Mouse (Mus musculus): ENCODE results near the gene Myh6. TPM values are rescaled to one million over a fixed set of nuclear protein-coding genes. Genes with fewer than 3 reads are reported as not detected.

Gene Myh6
- polyA plus RNA-seq, 2 experiments, result 2.1 to 7.3 TPM

GRCm38 (mm10) chr14:54968344-54968743 lies 1.6 kb upstream of the Myh6 start:
- DNase-seq (ENCODE audit: low spot score), result no peak
- Histone ChIP-seq H3K9me3 (ENCODE audit: control insufficient read depth, low read length) (no peaks in the 10 kb centered on the region), H3K27ac (replicated peaks; ENCODE audit: low read depth, low read length) (no peak overlapping the region), H3K36me3 (ENCODE audit: control insufficient read depth, insufficient read depth, low read length) (no peaks in the 10 kb centered on the region), H3K27me3 (ENCODE audit: control insufficient read depth, insufficient read depth, low read length) (no peaks in the 10 kb centered on the region), H3K9ac (ENCODE audit: low read depth, low read length, severe bottlenecking) (no peak overlapping the region), H3K4me1 (ENCODE audit: control insufficient read depth, insufficient read depth, low read length) (no peaks in the 10 kb centered on the region), H3K4me2 (replicated peaks; ENCODE audit: low read depth, low read length, severe bottlenecking) (no peak overlapping the region), H3K4me3 (replicated peaks; ENCODE audit: low read length) (no peak overlapping the region)
- TF ChIP-seq POLR2A (IDR thresholded peaks at IDR 0.05; ENCODE audit: borderline replicate concordance, extremely low read depth, insufficient read depth, insufficient read length), result no peak
- ATAC-seq (ENCODE audit: low FRiP score, low read depth), result no peak

GRCm38 (mm10) chr14:54967874-54968273 lies 1.1 kb upstream of the Myh6 start:
- Histone ChIP-seq H3K36me3 (ENCODE audit: control insufficient read depth, insufficient read depth, low read length) (no peaks in the 10 kb centered on the region), H3K4me3 (replicated peaks; ENCODE audit: low read length) (no peak overlapping the region), H3K9ac (ENCODE audit: low read depth, low read length, severe bottlenecking) (no peak overlapping the region), H3K9me3 (ENCODE audit: control insufficient read depth, low read length) (no peaks in the 10 kb centered on the region), H3K4me1 (ENCODE audit: control insufficient read depth, insufficient read depth, low read length) (no peaks in the 10 kb centered on the region), H3K4me2 (replicated peaks; ENCODE audit: low read depth, low read length, severe bottlenecking) (no peak overlapping the region), H3K27me3 (ENCODE audit: control insufficient read depth, insufficient read depth, low read length) (no peaks in the 10 kb centered on the region), H3K27ac (replicated peaks; ENCODE audit: low read depth, low read length) (no peak overlapping the region)
- WGBS, result 89% methylated on average over 3 of the region's 3 CpGs
- TF ChIP-seq POLR2A (IDR thresholded peaks at IDR 0.05; ENCODE audit: borderline replicate concordance, extremely low read depth, insufficient read depth, insufficient read length), result no peak
- ATAC-seq (ENCODE audit: low FRiP score, low read depth), result no peak
- DNase-seq (ENCODE audit: low spot score), result no peak

- Histone ChIP-seq H3K36me3 (ENCODE audit: control insufficient read depth, insufficient read depth, low read length) (no peaks in the 10 kb centered on the region), H3K4me2 (replicated peaks; ENCODE audit: low read depth, low read length, severe bottlenecking) (no peak overlapping the region), H3K27me3 (ENCODE audit: control insufficient read depth, insufficient read depth, low read length) (no peaks in the 10 kb centered on the region), H3K9ac (ENCODE audit: low read depth, low read length, severe bottlenecking) (no peak overlapping the region), H3K4me3 (replicated peaks; ENCODE audit: low read length) (no peak overlapping the region), H3K4me1 (ENCODE audit: control insufficient read depth, insufficient read depth, low read length) (no peaks in the 10 kb centered on the region), H3K27ac (replicated peaks; ENCODE audit: low read depth, low read length) (no peak overlapping the region), H3K9me3 (ENCODE audit: control insufficient read depth, low read length) (no peaks in the 10 kb centered on the region)
- DNase-seq (ENCODE audit: low spot score), result no peak
- ATAC-seq (ENCODE audit: low FRiP score, low read depth), result no peak
- WGBS, result 43% methylated on average over 6 of the region's 6 CpGs
- TF ChIP-seq POLR2A (IDR thresholded peaks at IDR 0.05; ENCODE audit: borderline replicate concordance, extremely low read depth, insufficient read depth, insufficient read length), result no peak
These were observed 1.1 kb downstream of the Myh6 start for GRCm38 (mm10) chr14:54965631-54966030.

DNA sequence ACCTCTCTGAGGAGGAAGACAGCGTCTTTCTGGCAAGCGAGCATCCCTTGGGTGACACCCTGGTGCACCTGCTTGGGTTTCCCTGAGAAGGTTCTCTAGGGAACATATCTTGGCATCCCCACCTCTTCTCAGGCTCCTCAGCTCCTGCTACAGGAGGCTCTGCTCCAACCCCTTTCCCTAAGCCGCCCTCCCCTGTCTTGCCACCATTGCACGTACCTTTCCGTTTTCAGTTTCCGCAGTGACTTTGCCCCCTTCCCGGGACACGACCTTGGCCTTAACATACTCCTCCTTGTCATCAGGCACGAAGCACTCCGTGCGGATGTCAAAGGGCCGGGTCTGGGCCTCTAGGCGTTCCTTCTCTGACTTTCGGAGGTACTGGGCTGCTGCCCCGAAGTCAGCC lies 1.7 kb downstream of the Myh6 start:
- no peak for TF ChIP-seq POLR2A (IDR thresholded peaks at IDR 0.05; ENCODE audit: borderline replicate concordance, extremely low read depth, insufficient read depth, insufficient read length)
- ATAC-seq (ENCODE audit: low FRiP score, low read depth) (no peak), DNase-seq (ENCODE audit: low spot score) (no peak)
- no peak overlapping the region for H3K4me2 ChIP-seq (replicated peaks; ENCODE audit: low read depth, low read length, severe bottlenecking)
- no peaks in the 10 kb centered on the region for H3K4me1 ChIP-seq (ENCODE audit: control insufficient read depth, insufficient read depth, low read length)
- H3K36me3 ChIP-seq (ENCODE audit: control insufficient read depth, insufficient read depth, low read length), result no peaks in the 10 kb centered on the region
- no peaks in the 10 kb centered on the region for H3K9me3 ChIP-seq (ENCODE audit: control insufficient read depth, low read length)
- H3K9ac ChIP-seq (ENCODE audit: low read depth, low read length, severe bottlenecking), result no peak overlapping the region
- no peaks in the 10 kb centered on the region for H3K27me3 ChIP-seq (ENCODE audit: control insufficient read depth, insufficient read depth, low read length)
- no peak overlapping the region for H3K27ac ChIP-seq (replicated peaks; ENCODE audit: low read depth, low read length)
- WGBS, result 75% methylated on average over 15 of the region's 15 CpGs
- no peak overlapping the region for H3K4me3 ChIP-seq (replicated peaks; ENCODE audit: low read length)

DNA sequence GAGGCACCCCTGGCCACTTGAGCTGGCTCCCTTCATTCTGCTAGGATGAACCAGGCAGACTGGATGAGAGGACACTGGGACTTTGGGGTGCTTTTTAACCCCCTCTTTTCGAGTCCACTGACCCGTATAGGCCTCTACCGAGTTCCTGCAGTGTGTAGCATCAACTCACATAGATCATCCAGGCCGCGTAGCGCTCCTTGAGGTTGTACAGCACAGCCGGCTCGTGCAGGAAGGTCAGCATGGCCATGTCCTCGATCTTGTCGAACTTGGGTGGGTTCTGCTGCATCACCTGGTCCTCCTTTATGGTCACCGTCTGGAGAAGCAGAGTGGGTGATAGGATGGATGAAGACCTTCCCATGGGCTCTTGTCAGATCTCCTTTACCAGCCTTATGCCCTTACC lies 3.0 kb downstream of the Myh6 start:
- H3K9ac ChIP-seq (ENCODE audit: low read depth, low read length, severe bottlenecking), result no peak overlapping the region
- no peak overlapping the region for H3K4me2 ChIP-seq (replicated peaks; ENCODE audit: low read depth, low read length, severe bottlenecking)
- H3K27ac ChIP-seq (replicated peaks; ENCODE audit: low read depth, low read length), result no peak overlapping the region
- no peaks in the 10 kb centered on the region for H3K36me3 ChIP-seq (ENCODE audit: control insufficient read depth, insufficient read depth, low read length)
- no peaks in the 10 kb centered on the region for H3K9me3 ChIP-seq (ENCODE audit: control insufficient read depth, low read length)
- no peak for TF ChIP-seq POLR2A (IDR thresholded peaks at IDR 0.05; ENCODE audit: borderline replicate concordance, extremely low read depth, insufficient read depth, insufficient read length)
- H3K27me3 ChIP-seq (ENCODE audit: control insufficient read depth, insufficient read depth, low read length), result no peaks in the 10 kb centered on the region
- DNase-seq (ENCODE audit: low spot score), result no peak
- no peaks in the 10 kb centered on the region for H3K4me1 ChIP-seq (ENCODE audit: control insufficient read depth, insufficient read depth, low read length)
- WGBS, result 89% methylated on average over 11 of the region's 11 CpGs
- no peak for ATAC-seq (ENCODE audit: low FRiP score, low read depth)
- no peak overlapping the region for H3K4me3 ChIP-seq (replicated peaks; ENCODE audit: low read length)

DNA sequence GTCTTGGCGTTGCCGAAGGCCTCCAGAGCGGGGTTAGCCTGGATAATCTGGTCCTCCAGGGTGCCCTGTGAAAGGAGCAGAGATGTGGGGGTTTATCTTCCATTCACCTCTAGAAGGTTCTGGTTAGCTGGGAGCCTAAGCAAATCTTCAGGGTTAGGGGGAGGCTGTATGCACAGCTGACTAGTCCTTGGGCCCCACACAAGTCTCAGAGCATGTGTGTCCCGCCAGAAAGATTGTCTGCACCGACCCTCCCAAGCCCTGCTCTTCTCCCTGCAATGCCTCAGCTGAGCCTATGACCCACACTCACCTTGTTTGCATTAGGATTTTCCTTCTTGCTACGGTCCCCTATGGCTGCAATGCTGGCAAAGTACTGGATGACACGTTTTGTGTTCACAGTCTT lies 4.0 kb downstream of the Myh6 start:
- no peak overlapping the region for H3K9ac ChIP-seq (ENCODE audit: low read depth, low read length, severe bottlenecking)
- TF ChIP-seq POLR2A (IDR thresholded peaks at IDR 0.05; ENCODE audit: borderline replicate concordance, extremely low read depth, insufficient read depth, insufficient read length), result no peak
- H3K27ac ChIP-seq (replicated peaks; ENCODE audit: low read depth, low read length), result no peak overlapping the region
- no peaks in the 10 kb centered on the region for H3K27me3 ChIP-seq (ENCODE audit: control insufficient read depth, insufficient read depth, low read length)
- ATAC-seq (ENCODE audit: low FRiP score, low read depth) (no peak), DNase-seq (ENCODE audit: low spot score) (no peak)
- H3K4me2 ChIP-seq (replicated peaks; ENCODE audit: low read depth, low read length, severe bottlenecking), result no peak overlapping the region
- no peaks in the 10 kb centered on the region for H3K9me3 ChIP-seq (ENCODE audit: control insufficient read depth, low read length)
- no peaks in the 10 kb centered on the region for H3K36me3 ChIP-seq (ENCODE audit: control insufficient read depth, insufficient read depth, low read length)
- no peak overlapping the region for H3K4me3 ChIP-seq (replicated peaks; ENCODE audit: low read length)
- 80% methylated on average over 7 of the region's 7 CpGs for WGBS
- no peaks in the 10 kb centered on the region for H3K4me1 ChIP-seq (ENCODE audit: control insufficient read depth, insufficient read depth, low read length)
